Mouse (Mus musculus) liver, embryonic 14.5 days (tissue): ENCODE measurements around the gene Casp3. TPM values are rescaled to one million over a fixed set of nuclear protein-coding genes. Genes with fewer than 3 reads are reported as not detected.
A peak's percentile ranks its signal among the peaks of the same experiment; 100 is the strongest.

ENCODE experiments used
- ATAC-seq: fragments of 200-750 bp; cut with Nextera tagmentation; 2 replicates; pipeline ENCODE4 v1.8.0; 2017; ENCODE audit warnings: moderate number of reproducible peaks, mild to moderate bottlenecking, moderate library complexity; ENCODE audit not compliant: insufficient read depth
- DNase-seq, 3 experiments: peaks; one replicate each; pipeline ENCODE4 v3.0.0-alpha.2; 2012 to 2013; ENCODE audit warnings: low read depth in 3 of 3, low spot score in 3 of 3
- H3K27ac ChIP-seq: fragments of 300-500 bp; sonication (generic); 2 replicates; pipeline ENCODE4 v1.5.1; 2014; ENCODE audit warnings: moderate library complexity, mild to moderate bottlenecking, control low read depth, inconsistent platforms
- H3K27me3 ChIP-seq: fragments of 300-500 bp; sonication (generic); 2 replicates; pipeline ENCODE4 v1.6.1; 2014; ENCODE audit warnings: mild to moderate bottlenecking, low read length, moderate library complexity; ENCODE audit not compliant: control insufficient read depth, insufficient read depth
- H3K36me3 ChIP-seq: fragments of 300-500 bp; sonication (generic); replicated peaks from 2 replicates; pipeline ENCODE4 v1.6.1; 2014; ENCODE audit warnings: low read depth; ENCODE audit not compliant: control insufficient read depth, insufficient read depth
- H3K4me1 ChIP-seq, 2 experiments: fragments of 200-500 bp in 1 of 2; fragments of 300-500 bp in 1 of 2; sonication (generic) in 1 of 2; replicated peaks; 2 replicates each; pipeline ENCODE4 v1.6.1; 2012 to 2014; ENCODE audit warnings: antibody characterized with exemption in 1 of 2, inconsistent platforms in 1 of 2, low read length in 1 of 2; ENCODE audit not compliant: control insufficient read depth in 2 of 2, insufficient read depth in 2 of 2
- H3K4me2 ChIP-seq: fragments of 300-500 bp; sonication (generic); 2 replicates; pipeline ENCODE4 v1.6.1; 2014; ENCODE audit warnings: low read depth, mild to moderate bottlenecking, control low read depth, moderate library complexity
- H3K4me3 ChIP-seq, 2 experiments: fragments of 200-500 bp in 1 of 2; fragments of 300-500 bp in 1 of 2; sonication (generic) in 1 of 2; 2 replicates each; pipeline ENCODE4 v1.5.1; 2012 to 2014; ENCODE audit warnings: low read depth in 2 of 2, low read length in 2 of 2, mild to moderate bottlenecking in 2 of 2, control low read depth in 1 of 2, inconsistent platforms in 1 of 2, moderate library complexity in 1 of 2; ENCODE audit not compliant: insufficient read depth in 1 of 2
- H3K9ac ChIP-seq: fragments of 300-500 bp; sonication (generic); replicated peaks from 2 replicates; pipeline ENCODE4 v1.6.1; 2014; ENCODE audit warnings: mild to moderate bottlenecking, control low read depth, moderate library complexity
- H3K9me3 ChIP-seq: fragments of 300-500 bp; sonication (generic); 2 replicates; pipeline ENCODE4 v1.6.1; 2016; ENCODE audit warnings: low read length, mixed read lengths; ENCODE audit not compliant: control insufficient read depth
- CTCF ChIP-seq: IDR thresholded peaks from 2 replicates; pipeline ENCODE4 v1.5.1; 2016; ENCODE audit warnings: antibody characterized with exemption, low read depth, control low read depth
- EP300 ChIP-seq: IDR thresholded peaks from 2 replicates; pipeline ENCODE4 v1.6.1; 2016; ENCODE audit warnings: antibody characterized with exemption, low read depth
- WGBS: fragments of 180-500 bp; shearing (Covaris S2); extraction: QIAGEN DNeasy Blood & Tissue Kit; methylation state at CpG from one replicate; pipeline ENCODE4 v1.1.7; 2014; ENCODE audit not compliant: insufficient replicate concordance; 5-methylcytosine and 5-hydroxymethylcytosine counted together
- polyA plus RNA-seq, 2 experiments: library from polyadenylated mRNA; depleted of rRNA in 1 of 2; stranded (reverse) in 1 of 2; unstranded in 1 of 2; fragments of >200 nt; fragmentation: Nextera tagmentation in 1 of 2; extraction: Ambion mirVana in 1 of 2; gene quantifications; 2 replicates each; pipeline versions ENCODE4 v1.2.1 to v1.2.3; 2012 to 2014

The Casp3 gene
- polyA plus RNA-seq, 2 experiments: 33.2 to 50.4 TPM

GRCm38 (mm10) chr8:46587911-46588310, 29.2 kb upstream of the Casp3 start:
- H3K27ac ChIP-seq: peak overlapping the region; percentile 74
- no peak overlapping the region; the same call in 1 of the 2 replicates for H3K9ac ChIP-seq

GRCm38 (mm10) chr8:46588663-46589062, 28.4 kb upstream of the Casp3 start:
- peaks cover 14 to 26% of the 10 kb centered on the region in 2 experiments for H3K4me1 ChIP-seq
- H3K9ac ChIP-seq: no peak overlapping the region
- 43% methylated on average over 2 of the region's 2 CpGs for WGBS
- H3K4me2 ChIP-seq: no peak overlapping the region
- no peaks in the 10 kb centered on the region for H3K27me3 ChIP-seq
- no peaks in the 10 kb centered on the region; the same call in 1 of the 2 replicates for H3K36me3 ChIP-seq
- no peak overlapping the region for H3K4me3 ChIP-seq
- DNase-seq (peak; percentile 36 to 43 (median 42)), ATAC-seq (peak; percentile 74)
- no peaks in the 10 kb centered on the region for H3K9me3 ChIP-seq
- H3K27ac ChIP-seq: no peak overlapping the region
- no peak for TF ChIP-seq CTCF
- TF ChIP-seq EP300: peak; percentile 87

More at GRCm38 (mm10) chr8:46587911-46588310, 29.2 kb upstream of the Casp3 start:
- 14% methylated on average over 5 of the region's 5 CpGs for WGBS
- Histone ChIP-seq H3K9me3 (no peaks in the 10 kb centered on the region), H3K27me3 (no peaks in the 10 kb centered on the region), H3K4me2 (peak overlapping the region; percentile 38), H3K4me3 (no peak overlapping the region), H3K36me3 (no peaks in the 10 kb centered on the region; the same call in 1 of the 2 replicates), H3K4me1 (peaks cover 14 to 24% of the 10 kb centered on the region in 2 experiments)
- ATAC-seq (peak; percentile 80), DNase-seq (peak; percentile 61 to 64 (median 62))
- TF ChIP-seq EP300: peak; percentile 95
- no peak for TF ChIP-seq CTCF

GRCm38 (mm10) chr8:46593067-46593466, 24.0 kb upstream of the Casp3 start:
- Histone ChIP-seq H3K9ac (no peak overlapping the region), H3K27ac (no peak overlapping the region), H3K9me3 (no peaks in the 10 kb centered on the region), H3K4me2 (no peak overlapping the region), H3K27me3 (no peaks in the 10 kb centered on the region), H3K36me3 (no peaks in the 10 kb centered on the region; the same call in 1 of the 2 replicates), H3K4me3 (no peak overlapping the region), H3K4me1 (peaks cover 6 to 41% of the 10 kb centered on the region in 2 experiments)
- 77% methylated on average over 8 of the region's 8 CpGs for WGBS
- ATAC-seq: no peak
- no peak for TF ChIP-seq EP300
- TF ChIP-seq CTCF: no peak
- DNase-seq: no peak

GRCm38 (mm10) chr8:46593772-46594171, 23.3 kb upstream of the Casp3 start:
- H3K36me3 ChIP-seq: peaks cover 4% of the 10 kb centered on the region
- peaks cover 8 to 47% of the 10 kb centered on the region in 2 experiments for H3K4me1 ChIP-seq
- H3K9ac ChIP-seq: no peak overlapping the region
- H3K9me3 ChIP-seq: no peaks in the 10 kb centered on the region
- no peak overlapping the region for H3K27ac ChIP-seq
- H3K4me3 ChIP-seq: no peak overlapping the region
- H3K4me2 ChIP-seq: no peak overlapping the region
- TF ChIP-seq CTCF (no peak), EP300 (no peak)
- no peaks in the 10 kb centered on the region for H3K27me3 ChIP-seq
- DNase-seq: no peak
- ATAC-seq: no peak
- WGBS: 67% methylated on average over 2 of the region's 2 CpGs

- ATAC-seq (no peak), DNase-seq (no peak)
- peaks cover 4% of the 10 kb centered on the region for H3K36me3 ChIP-seq
- H3K4me1 ChIP-seq: peaks cover 13 to 49% of the 10 kb centered on the region in 2 experiments
- H3K9ac ChIP-seq: no peak overlapping the region
- H3K9me3 ChIP-seq: no peaks in the 10 kb centered on the region
- no peak overlapping the region for H3K27ac ChIP-seq
- H3K4me2 ChIP-seq: no peak overlapping the region
- H3K27me3 ChIP-seq: no peaks in the 10 kb centered on the region
- TF ChIP-seq CTCF: no peak
- no peak for TF ChIP-seq EP300
- 31% methylated on average over 2 of the region's 2 CpGs for WGBS
- H3K4me3 ChIP-seq: no peak overlapping the region
Measured at GRCm38 (mm10) chr8:46595593-46595992, 21.5 kb upstream of the Casp3 start.
